Mouse (Mus musculus) right cerebral cortex, adult 2 months (tissue): ENCODE measurements around the gene Gm42669.

Experiments
- DNase-seq, 2 experiments: peaks; one replicate each; pipeline ENCODE4 v3.0.0; 2021 to 2022; ENCODE audit warnings: low spot score in 2 of 2

The Gm42669 gene

DNA sequence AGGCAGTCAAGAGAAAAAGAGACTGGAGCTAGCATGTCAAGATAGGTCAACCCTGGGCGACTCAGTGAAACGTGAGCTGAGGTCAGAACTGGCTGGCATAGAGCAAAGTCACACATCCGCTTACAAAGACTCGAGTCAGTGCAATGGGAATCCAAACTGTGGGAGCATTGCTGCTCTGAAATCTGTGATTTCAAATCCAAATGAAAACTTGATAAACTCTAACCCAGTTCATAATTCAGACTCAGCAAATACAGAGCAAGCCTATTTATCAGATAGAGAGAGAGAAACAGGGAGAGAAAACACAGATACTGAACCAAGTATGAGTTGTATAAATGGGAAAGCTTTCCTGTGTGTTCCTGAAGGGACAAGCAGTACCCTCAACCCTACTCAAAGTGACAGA, at the start of gene Gm42669:
Gm42669 (plus strand) TSS at position 301 of the 400 bp plus-strand sequence.
- no peak for DNase-seq

GRCm38 (mm10) chr5:107462147-107463076, 45.0 kb upstream of the Gm42669 start:
- no peak for DNase-seq

- no peak for DNase-seq
Measured at GRCm38 (mm10) chr5:107466501-107466900, 40.9 kb upstream of the Gm42669 start.

- DNase-seq, result no peak
Measured at GRCm38 (mm10) chr5:107467098-107467497, 40.3 kb upstream of the Gm42669 start.

DNA sequence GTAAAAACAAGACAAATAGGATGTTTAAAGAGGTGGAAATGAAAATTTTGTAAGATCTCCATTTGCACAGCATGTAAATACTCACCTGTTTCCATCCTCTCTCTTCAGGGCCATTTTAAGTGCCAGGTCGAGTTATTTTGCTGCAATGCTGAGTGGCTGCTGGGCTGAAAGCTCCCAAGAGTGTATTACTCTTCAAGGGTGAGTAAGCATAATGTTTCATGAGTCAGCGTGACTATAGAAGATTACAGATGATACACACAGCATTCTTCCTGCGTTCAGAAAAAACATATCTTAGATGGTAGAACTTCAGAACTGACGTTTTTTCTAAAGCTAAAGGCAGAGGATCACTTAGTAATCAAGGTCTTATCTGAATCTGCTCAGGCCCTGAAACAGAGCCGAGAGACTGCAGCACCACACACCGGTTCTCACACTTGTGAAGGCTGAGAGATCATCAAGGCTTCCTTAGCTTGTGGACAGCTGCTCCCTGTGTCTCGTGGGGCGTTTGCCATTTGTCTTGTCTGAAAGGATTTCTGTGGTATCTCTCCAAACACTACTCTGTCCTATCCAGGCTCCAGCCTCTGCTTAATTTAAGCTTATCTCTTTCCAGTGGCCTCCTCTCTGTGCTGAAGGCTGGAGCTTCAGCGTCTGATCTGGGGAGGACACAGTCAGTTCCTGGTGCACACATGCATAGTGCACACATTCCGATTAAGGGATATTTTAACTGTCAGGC, 36.7 kb upstream of the Gm42669 start:
- DNase-seq, result no peak

DNA sequence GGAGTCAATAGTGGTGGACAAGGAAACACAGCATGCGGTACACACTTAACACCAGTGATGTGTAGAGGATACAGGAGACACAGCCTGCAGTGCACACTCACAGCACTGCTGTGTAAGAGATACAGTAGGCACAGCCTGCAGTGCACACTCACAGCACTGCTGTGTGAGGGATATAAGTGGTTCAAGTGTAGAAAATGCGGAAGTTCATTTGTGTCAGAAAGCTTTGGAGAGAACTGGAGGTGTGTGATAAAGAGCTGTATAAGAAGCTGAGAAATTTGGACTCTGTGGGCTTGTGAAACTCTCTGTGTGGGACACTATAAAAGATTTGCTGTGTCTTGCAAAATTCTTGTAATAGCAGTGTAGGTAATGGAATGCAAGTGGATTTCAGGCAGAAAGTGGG, 27.2 kb upstream of the Gm42669 start:
- no peak for DNase-seq

DNA sequence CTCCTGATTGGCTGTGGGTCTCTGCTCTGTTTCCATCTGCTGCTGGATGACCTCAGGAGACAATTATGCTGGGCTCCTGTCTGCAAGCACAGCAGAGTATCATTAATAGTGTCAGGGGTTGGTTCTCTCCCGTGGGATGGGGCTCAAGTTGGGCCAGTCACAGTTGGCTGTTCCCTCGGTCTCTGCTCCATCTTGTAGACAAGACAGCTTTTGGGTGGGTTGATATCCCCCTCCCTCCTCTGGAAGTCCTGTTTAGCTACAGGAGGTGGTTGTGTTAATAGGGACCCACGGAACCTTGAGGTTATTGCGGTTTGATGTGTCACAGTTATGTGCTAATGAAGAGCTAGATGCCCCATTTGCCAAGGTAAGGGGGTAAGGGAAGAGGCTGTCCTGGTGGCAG, 18.4 kb upstream of the Gm42669 start:
- no peak for DNase-seq

DNA sequence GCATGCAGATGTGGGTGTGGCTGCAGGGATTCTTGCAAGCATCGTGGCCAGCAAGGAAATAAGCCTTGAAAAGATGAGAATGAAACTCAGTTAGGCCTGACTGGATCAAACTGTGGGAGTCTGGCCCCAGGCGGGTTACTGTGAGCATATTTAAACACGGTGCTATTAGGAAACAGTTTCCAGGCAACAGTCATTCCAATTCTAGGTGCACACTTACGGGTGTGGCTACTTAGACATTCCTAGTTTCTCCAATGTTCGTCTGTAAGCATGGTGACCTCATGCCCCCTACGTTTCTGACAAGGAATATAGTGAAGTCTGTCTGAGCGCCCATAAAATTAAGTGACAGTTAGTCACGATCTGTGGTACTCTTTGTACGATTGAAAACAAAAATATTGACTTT, 16.4 kb upstream of the Gm42669 start:
- no peak for DNase-seq

DNA sequence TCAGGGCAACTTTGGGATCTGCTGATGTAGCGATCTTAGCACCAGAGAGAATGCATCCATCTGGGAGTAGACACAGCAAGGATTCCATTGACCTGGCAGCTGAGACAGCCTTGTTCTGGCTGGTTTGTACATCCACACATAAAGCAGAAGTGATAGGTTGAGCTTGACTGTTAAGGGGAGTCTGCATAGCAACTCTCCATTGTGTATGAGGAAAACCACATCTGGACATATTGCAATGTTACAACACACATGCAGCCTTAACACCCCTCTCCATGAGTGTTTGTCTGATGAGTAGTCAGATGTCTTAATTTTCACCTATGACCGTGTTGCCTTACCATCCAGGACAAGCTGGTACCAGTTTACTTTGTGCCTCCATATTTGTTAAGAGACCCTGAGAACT, 14.9 kb upstream of the Gm42669 start:
- DNase-seq, result no peak

DNA sequence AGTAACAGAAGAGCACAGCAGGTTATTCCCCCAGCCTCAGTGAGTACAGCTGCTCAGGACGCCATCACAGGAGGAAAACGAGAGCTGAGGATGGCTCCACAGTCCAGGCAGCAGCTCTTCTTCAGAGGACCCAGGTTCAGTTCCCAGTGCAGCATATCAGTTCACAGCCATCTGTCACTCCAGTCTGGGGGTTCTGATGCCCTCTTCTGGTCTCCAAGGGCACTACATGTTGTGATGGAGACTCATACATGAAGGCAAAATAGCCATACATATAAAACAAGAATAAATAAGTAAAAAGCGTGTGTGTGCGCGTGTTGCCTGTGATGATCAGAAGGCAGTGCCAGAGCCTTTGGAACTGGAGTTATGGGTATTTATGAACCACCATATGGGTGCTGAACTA, 12.7 kb upstream of the Gm42669 start:
- DNase-seq, result no peak

GRCm38 (mm10) chr5:107496047-107496446, 11.4 kb upstream of the Gm42669 start:
- no peak for DNase-seq

- DNase-seq, result peak; percentile 79 to 80
Measured at GRCm38 (mm10) chr5:107497519-107498501, 9.6 kb upstream of the Gm42669 start.

DNA sequence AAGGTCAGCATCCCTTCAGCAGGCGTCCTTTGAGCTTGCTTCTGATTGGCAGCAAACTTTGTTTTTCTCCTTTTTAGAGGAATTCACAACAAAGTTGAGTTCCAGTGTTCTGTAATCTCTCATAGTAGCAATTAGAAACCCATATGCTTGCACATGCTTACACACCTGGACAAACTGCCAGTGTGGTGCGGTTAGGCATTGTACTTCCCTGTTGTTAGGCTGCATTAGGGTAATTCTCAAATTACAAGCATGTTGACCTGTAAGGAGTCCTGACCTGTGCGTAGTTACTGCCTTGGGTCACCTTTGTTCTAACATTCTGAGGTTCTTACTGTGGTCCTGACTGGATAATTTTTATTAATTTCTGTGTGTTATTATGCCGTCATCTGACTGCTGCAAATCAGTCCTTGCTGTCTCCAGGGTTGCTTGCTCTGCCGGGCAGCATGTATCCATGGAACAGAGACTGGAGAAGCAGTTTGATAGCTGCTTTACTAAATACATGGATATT, 8.6 kb upstream of the Gm42669 start:
- DNase-seq, result no peak

DNA sequence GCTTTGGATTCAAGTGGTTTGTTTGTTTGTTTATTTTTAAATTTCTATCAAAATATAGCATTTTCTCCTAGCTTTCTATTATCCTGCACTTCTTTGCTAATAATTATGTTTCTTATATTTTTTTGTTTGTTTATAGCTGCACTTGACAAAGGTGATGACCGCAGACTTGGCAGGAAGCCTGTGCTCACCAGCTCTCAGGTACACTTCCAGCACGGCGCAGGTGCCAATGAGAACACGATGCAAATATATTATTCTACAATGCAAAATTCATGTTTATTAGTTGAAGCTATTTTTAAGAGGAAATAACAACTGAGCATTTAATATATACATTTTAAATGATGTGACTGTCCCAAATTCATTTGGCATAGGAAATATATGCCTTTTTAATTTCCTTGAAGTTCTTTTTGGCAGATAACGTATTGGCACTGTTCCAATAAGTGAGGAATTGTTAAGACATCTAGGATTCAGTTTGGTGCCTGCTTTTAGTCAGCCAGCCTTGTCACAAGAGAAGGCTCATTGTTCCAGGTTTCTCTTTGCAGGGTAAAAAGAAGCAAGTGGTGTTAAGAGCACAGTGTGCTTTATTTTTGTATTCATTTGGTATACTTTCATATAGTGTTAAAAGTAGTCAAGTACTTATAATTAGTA, 7.4 kb upstream of the Gm42669 start:
- no peak for DNase-seq

DNA sequence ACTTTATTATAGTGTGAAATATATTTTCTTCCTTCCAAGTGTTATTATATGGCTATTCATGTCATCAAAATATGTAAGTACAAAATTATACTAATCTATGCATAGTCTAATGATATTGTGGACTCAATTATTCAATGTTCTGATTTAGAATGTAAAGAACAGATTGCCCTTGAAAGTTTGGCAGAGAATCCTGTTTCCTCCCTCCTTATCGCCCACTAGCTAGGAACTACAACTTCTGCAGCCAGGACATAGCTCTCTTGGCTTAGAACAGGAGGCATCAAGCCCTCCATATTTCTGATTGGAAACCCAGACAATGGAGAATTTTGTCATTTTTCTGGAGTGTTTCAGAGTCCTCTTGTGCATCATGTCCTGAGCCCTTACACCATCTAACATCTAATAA, 6.7 kb upstream of the Gm42669 start:
- no peak for DNase-seq

DNA sequence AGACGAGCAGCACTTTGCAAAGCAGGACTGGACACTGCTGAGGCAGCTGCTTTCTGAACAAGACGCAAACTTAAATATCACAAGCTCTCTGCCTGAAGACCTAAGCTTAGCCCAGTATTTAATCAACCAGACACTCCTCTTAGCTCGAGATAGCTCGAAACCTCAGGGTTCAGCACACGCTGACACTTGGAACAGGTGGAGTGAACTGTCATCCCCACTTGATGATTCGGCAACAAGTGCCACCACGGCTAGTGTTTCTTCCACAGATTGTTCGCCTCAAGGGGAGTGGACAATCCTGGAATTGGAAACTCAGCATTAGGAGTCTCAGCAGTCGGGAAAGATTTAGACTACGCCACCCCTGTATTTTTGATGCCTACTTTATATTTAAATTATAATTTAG, 3.1 kb downstream of the Gm42669 start:
- no peak for DNase-seq

- DNase-seq, result no peak
Measured at GRCm38 (mm10) chr5:107511326-107511725, 3.9 kb downstream of the Gm42669 start.

- peak; percentile 43 to 64 for DNase-seq
Measured at GRCm38 (mm10) chr5:107513583-107513982, 6.2 kb downstream of the Gm42669 start.

DNA sequence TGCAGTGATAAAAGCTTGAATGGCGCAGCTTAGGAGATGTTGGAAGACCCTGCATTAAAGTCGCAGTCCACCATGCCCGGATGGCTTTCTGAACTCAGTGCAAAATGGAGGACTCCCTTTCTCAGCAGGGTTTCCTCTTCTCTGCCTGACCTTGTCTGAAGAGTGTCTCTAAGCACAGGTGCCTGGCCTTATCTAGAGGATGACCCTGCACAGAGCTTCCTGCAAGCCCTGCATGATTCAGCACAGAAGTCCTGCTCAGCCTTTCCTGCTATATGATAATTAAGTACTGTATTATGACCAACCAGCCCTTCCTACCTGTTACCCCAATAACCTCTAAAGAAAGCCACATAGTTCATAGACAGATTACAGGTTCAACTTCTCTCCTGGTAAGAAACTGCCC, 8.0 kb downstream of the Gm42669 start:
- no peak for DNase-seq

DNA sequence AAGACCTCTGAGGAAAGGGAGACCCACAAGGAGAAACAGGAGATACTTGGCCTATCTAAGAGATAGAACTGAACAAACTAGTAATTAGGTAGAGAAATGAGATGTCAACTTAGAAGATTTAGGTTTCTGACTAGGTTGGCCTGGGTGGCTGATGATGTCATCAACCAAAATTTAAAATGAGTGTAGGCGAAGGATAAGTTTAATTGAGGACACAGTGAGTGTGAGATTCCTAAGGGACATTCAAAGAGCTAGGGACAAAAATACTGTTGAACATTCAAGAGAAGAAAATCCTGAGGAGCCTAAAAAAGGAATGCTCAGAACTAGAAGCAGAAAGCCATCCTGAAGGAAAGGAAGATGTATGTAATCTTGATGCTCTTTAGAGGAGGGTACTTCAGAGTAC, 8.7 kb downstream of the Gm42669 start:
- DNase-seq, result peak in 1 of 2 experiments; percentile 20

GRCm38 (mm10) chr5:107518602-107519001, 11.2 kb downstream of the Gm42669 start:
- DNase-seq, result no peak
